Mouse (Mus musculus) neural tube, embryonic 12.5 days (tissue): Measurements from ENCODE around the gene Sgce. TPM values are rescaled to one million over a fixed set of nuclear protein-coding genes. Genes with fewer than 3 reads are reported as not detected.
A peak's percentile ranks its signal among the peaks of the same experiment; 100 is the strongest.

Experiments used
- ATAC-seq: fragments of 200-750 bp; cut with Nextera tagmentation; 2 replicates; pipeline ENCODE4 v1.8.0; 2017; ENCODE audit warnings: low read depth, mild to moderate bottlenecking, moderate TSS enrichment, moderate library complexity; ENCODE audit not compliant: low FRiP score
- H3K27ac ChIP-seq: fragments of 300-500 bp; sonication (generic); 2 replicates; pipeline ENCODE4 v1.5.1; 2016
- H3K27me3 ChIP-seq: fragments of 300-500 bp; sonication (generic); replicated peaks from 2 replicates; pipeline ENCODE4 v1.6.1; 2016; ENCODE audit warnings: mild to moderate bottlenecking
- H3K36me3 ChIP-seq: fragments of 300-500 bp; sonication (generic); 2 replicates; pipeline ENCODE4 v1.6.1; 2016; ENCODE audit warnings: mild to moderate bottlenecking
- H3K4me1 ChIP-seq: fragments of 300-500 bp; sonication (generic); 2 replicates; pipeline ENCODE4 v1.6.1; 2016
- H3K4me2 ChIP-seq: fragments of 300-500 bp; sonication (generic); replicated peaks from 2 replicates; pipeline ENCODE4 v1.6.1; 2016; ENCODE audit warnings: mild to moderate bottlenecking
- H3K4me3 ChIP-seq: fragments of 300-500 bp; sonication (generic); 2 replicates; pipeline ENCODE4 v1.5.1; 2016
- H3K9ac ChIP-seq: fragments of 300-500 bp; sonication (generic); 2 replicates; pipeline ENCODE4 v1.6.1; 2016; ENCODE audit warnings: mild to moderate bottlenecking
- H3K9me3 ChIP-seq: fragments of 300-500 bp; sonication (generic); 2 replicates; pipeline ENCODE4 v1.6.1; 2016; ENCODE audit warnings: mild to moderate bottlenecking
- WGBS: fragments of 180-500 bp; shearing (Covaris S2); methylation state at CpG from one replicate; pipeline ENCODE4 v1.1.7; 2016; 5-methylcytosine and 5-hydroxymethylcytosine counted together
- polyA plus RNA-seq: library from polyadenylated mRNA; unstranded; fragments of >200 nt; fragmentation: Nextera tagmentation; extraction: Ambion mirVana; gene quantifications from 2 replicates; pipeline ENCODE4 v1.2.1, GENCODE M21; 2016

The Sgce gene
- polyA plus RNA-seq, 1 experiment from 2014 or later: 61.9 TPM

GRCm38 (mm10) chr6:4740511-4740910 lies 6.5 kb downstream of the Sgce start:
- no peak overlapping the region for H3K4me2 ChIP-seq
- H3K27me3 ChIP-seq: no peaks in the 10 kb centered on the region
- WGBS: 26% methylated on average over 6 of the region's 6 CpGs
- H3K9me3 ChIP-seq: no peaks in the 10 kb centered on the region
- H3K4me1 ChIP-seq: peaks cover 38% of the 10 kb centered on the region
- no peaks in the 10 kb centered on the region for H3K36me3 ChIP-seq
- H3K9ac ChIP-seq: no peak overlapping the region
- H3K4me3 ChIP-seq: no peak overlapping the region
- H3K27ac ChIP-seq: no peak overlapping the region
- ATAC-seq: no peak

GRCm38 (mm10) chr6:4739522-4740355 lies 7.3 kb downstream of the Sgce start:
- H3K9me3 ChIP-seq: no peaks in the 10 kb centered on the region
- peaks cover 38% of the 10 kb centered on the region for H3K4me1 ChIP-seq
- 5% methylated on average over 13 of the region's 13 CpGs for WGBS
- H3K9ac ChIP-seq: no peak overlapping the region
- H3K36me3 ChIP-seq: no peaks in the 10 kb centered on the region
- H3K4me3 ChIP-seq: no peak overlapping the region
- H3K27ac ChIP-seq: no peak overlapping the region
- H3K4me2 ChIP-seq: peak overlapping the region; percentile 38
- H3K27me3 ChIP-seq: no peaks in the 10 kb centered on the region
- no peak for ATAC-seq

DNA sequence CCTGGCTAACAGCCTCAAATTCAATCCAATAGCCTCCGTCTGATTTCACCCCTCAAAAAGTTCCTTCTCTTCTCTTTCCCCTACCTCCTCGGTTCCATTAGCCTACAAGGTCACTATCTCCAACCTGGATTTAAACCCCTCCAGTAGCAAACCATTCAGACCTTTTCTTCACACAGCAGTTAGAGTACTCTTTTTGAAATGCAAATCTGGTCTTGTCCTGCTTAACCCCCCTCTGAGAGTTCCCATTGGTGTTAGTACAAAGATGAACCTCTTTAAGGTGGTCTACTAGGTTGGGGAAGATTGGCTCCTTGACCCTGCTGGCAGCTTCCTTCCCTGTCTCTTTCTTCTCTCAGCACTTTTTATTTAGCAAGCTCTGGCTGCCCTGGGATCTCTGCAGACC lies 8.3 kb downstream of the Sgce start:
- ATAC-seq: no peak
- Histone ChIP-seq H3K4me3 (no peak overlapping the region), H3K27me3 (no peaks in the 10 kb centered on the region), H3K9me3 (no peaks in the 10 kb centered on the region), H3K36me3 (no peaks in the 10 kb centered on the region), H3K4me1 (peaks cover 38% of the 10 kb centered on the region), H3K4me2 (peak overlapping the region; percentile 26; the same call in 1 of the 2 replicates), H3K9ac (no peak overlapping the region), H3K27ac (no peak overlapping the region)
- WGBS: 6% methylated on average over 2 of the region's 2 CpGs

DNA sequence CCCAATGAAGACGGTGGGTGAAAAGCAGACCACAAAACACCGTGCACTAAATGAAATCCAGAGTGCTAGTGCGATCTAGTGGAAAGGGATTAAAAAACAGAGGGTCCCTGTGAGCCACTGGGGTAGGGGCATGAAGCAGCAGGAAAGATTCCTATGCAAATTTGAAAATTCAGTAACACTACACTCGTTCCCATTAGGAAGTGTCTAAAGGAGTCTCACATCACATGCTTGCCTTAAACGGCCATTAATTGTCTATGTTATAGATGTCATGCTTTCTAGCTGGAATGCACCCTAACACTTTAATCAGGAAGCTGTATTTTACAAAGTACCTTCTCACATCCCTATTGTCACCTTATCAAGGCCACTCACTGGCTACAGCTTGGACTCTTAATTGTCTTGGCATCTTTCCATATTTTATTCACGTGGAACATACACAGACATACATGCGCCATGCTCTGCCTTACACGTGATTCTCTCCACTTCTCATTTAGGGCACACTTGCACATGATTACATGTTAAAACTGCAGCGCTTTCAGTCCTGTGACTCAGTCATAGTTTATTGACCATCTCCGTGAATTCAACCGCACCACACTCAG lies 8.9 kb downstream of the Sgce start:
- Histone ChIP-seq H3K36me3 (no peaks in the 10 kb centered on the region), H3K27ac (no peak overlapping the region), H3K9ac (no peak overlapping the region), H3K27me3 (no peaks in the 10 kb centered on the region), H3K9me3 (no peaks in the 10 kb centered on the region), H3K4me3 (no peak overlapping the region), H3K4me1 (peaks cover 38% of the 10 kb centered on the region), H3K4me2 (peak overlapping the region; percentile 26; the same call in 1 of the 2 replicates)
- WGBS: 27% methylated on average over 11 of the region's 11 CpGs
- ATAC-seq: peak; percentile 22; the same call in 1 of the 2 replicates

GRCm38 (mm10) chr6:4736372-4736771 lies 10.6 kb downstream of the Sgce start:
- Histone ChIP-seq H3K27me3 (no peaks in the 10 kb centered on the region), H3K36me3 (no peaks in the 10 kb centered on the region), H3K4me2 (no peak overlapping the region), H3K9me3 (no peaks in the 10 kb centered on the region), H3K27ac (no peak overlapping the region), H3K4me3 (no peak overlapping the region), H3K4me1 (peaks cover 41% of the 10 kb centered on the region), H3K9ac (no peak overlapping the region)
- no peak for ATAC-seq
- WGBS: 86% methylated on average over 9 of the region's 9 CpGs

DNA sequence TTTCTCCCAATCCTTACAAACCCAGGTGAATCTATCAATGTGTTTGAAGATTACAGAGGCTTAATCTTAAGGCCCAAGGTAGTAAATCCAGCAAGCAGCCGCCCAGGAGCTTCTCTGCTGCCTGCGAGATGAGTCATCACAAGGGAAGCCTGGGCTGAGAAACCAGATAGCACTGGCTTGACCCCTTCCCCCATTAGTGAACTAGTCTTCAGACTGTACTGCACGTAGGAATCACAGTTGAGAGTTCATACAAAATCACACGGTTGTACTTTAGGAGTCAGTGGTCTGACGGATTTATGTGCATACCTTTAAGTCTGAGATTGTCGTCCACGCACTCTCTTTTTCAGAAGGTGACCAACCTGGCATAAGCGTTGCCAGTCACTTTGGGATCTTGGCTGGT lies 13.8 kb downstream of the Sgce start:
- H3K4me2 ChIP-seq: no peak overlapping the region
- no peak overlapping the region for H3K27ac ChIP-seq
- no peak overlapping the region for H3K4me3 ChIP-seq
- H3K4me1 ChIP-seq: peaks cover 16% of the 10 kb centered on the region
- no peaks in the 10 kb centered on the region for H3K9me3 ChIP-seq
- H3K9ac ChIP-seq: no peak overlapping the region
- H3K27me3 ChIP-seq: no peaks in the 10 kb centered on the region
- H3K36me3 ChIP-seq: no peaks in the 10 kb centered on the region
- ATAC-seq: no peak
- WGBS: 74% methylated on average over 8 of the region's 8 CpGs

DNA sequence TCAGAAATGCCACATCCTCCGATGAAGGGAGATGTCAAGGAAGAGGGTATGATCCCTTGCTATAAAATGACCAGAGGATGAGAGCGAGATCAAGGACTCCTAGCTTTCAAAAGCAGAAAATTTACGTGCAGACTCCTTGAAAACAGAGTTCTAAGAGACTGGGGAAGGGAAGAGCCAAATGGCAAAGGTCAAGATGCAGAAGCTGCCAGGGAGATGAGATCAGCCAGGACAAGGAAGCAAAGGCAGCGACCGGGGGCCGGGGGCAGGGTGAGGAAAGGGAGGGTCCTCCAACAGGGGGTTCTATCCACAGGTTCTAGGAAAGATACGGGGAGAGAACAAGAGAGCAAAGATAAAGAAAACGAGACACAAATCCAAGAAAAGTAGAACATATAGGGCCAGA lies 15.3 kb downstream of the Sgce start:
- H3K4me1 ChIP-seq: 0 out of 2 replicates have a peak, but pooled peaks cover 6% of the 10 kb centered on the region
- H3K27me3 ChIP-seq: no peaks in the 10 kb centered on the region
- H3K27ac ChIP-seq: no peak overlapping the region
- no peak overlapping the region for H3K9ac ChIP-seq
- no peak overlapping the region for H3K4me2 ChIP-seq
- 66% methylated on average over 8 of the region's 8 CpGs for WGBS
- no peaks in the 10 kb centered on the region for H3K36me3 ChIP-seq
- H3K4me3 ChIP-seq: no peak overlapping the region
- ATAC-seq: no peak
- no peaks in the 10 kb centered on the region for H3K9me3 ChIP-seq

DNA sequence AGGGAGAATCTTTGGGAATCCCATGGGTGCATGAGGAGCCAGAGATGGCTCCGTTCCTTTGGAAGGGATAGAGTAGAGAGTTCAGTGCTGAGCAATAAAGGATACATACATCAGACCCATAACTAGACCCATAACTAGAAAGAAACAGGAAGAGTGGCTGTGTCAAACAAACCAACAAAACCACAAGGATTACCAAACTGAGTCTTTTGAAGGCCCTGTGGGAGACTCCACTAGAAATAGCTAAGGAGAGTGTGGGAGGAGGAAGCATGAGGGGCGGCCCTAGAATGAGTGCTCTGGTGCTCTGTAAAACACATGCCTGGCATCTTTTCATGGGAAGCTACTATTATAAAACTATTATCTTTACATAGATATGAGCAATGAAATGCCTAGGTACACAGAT lies 18.7 kb downstream of the Sgce start:
- H3K9ac ChIP-seq: no peak overlapping the region
- H3K4me1 ChIP-seq: peaks cover 16% of the 10 kb centered on the region
- H3K4me2 ChIP-seq: no peak overlapping the region
- H3K27ac ChIP-seq: no peak overlapping the region
- ATAC-seq: no peak
- H3K36me3 ChIP-seq: no peaks in the 10 kb centered on the region
- H3K4me3 ChIP-seq: no peak overlapping the region
- no peaks in the 10 kb centered on the region for H3K27me3 ChIP-seq
- H3K9me3 ChIP-seq: no peaks in the 10 kb centered on the region
- WGBS: 90% methylated on average over 2 of the region's 2 CpGs

GRCm38 (mm10) chr6:4723998-4724757 lies 22.8 kb downstream of the Sgce start:
- H3K4me1 ChIP-seq: peaks cover 13% of the 10 kb centered on the region
- no peaks in the 10 kb centered on the region for H3K9me3 ChIP-seq
- H3K9ac ChIP-seq: no peak overlapping the region
- H3K4me2 ChIP-seq: peak overlapping the region; percentile 35
- no peak overlapping the region for H3K4me3 ChIP-seq
- H3K27me3 ChIP-seq: no peaks in the 10 kb centered on the region
- ATAC-seq: peak; percentile 78; the same call in 1 of the 2 replicates
- H3K36me3 ChIP-seq: no peaks in the 10 kb centered on the region
- H3K27ac ChIP-seq: no peak overlapping the region
- WGBS: 33% methylated on average over 15 of the region's 15 CpGs

DNA sequence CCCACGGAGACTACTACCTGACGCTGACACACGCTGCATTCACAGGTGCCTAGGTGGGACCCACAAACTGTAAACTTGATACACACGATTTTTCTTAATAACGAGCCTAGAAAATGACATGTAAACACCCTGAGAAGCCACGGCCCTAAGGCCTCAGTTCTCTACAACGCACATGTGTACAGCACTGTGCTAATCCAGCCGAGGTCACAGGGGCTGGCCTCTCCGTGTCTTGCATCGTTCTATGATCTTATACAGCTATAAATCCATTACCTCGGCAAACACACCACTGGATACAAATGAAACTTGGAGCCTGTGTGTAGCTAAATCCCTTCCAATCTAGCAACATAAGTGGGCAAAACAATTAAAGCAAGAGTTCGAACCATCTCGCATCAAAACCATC lies 24.3 kb downstream of the Sgce start:
- no peak overlapping the region for H3K27ac ChIP-seq
- 84% methylated on average over 13 of the region's 13 CpGs for WGBS

GRCm38 (mm10) chr6:4722142-4722541 lies 24.9 kb downstream of the Sgce start:
- Histone ChIP-seq H3K4me2 (no peak overlapping the region), H3K27ac (no peak overlapping the region), H3K27me3 (no peaks in the 10 kb centered on the region), H3K9me3 (no peaks in the 10 kb centered on the region), H3K4me3 (no peak overlapping the region), H3K36me3 (no peaks in the 10 kb centered on the region), H3K9ac (no peak overlapping the region), H3K4me1 (peaks cover 13% of the 10 kb centered on the region)
- 53% methylated on average over 6 of the region's 6 CpGs for WGBS
- no peak for ATAC-seq

More for the DNA sequence above, 24.3 kb downstream of the Sgce start:
- Histone ChIP-seq H3K9me3 (no peaks in the 10 kb centered on the region), H3K4me3 (no peak overlapping the region), H3K4me1 (peaks cover 13% of the 10 kb centered on the region), H3K36me3 (no peaks in the 10 kb centered on the region), H3K9ac (no peak overlapping the region), H3K4me2 (no peak overlapping the region), H3K27me3 (no peaks in the 10 kb centered on the region)
- no peak for ATAC-seq

- ATAC-seq: no peak
- H3K9me3 ChIP-seq: no peaks in the 10 kb centered on the region
- H3K4me1 ChIP-seq: no peaks in the 10 kb centered on the region
- no peak overlapping the region for H3K4me3 ChIP-seq
- no peaks in the 10 kb centered on the region for H3K36me3 ChIP-seq
- 85% methylated on average over 2 of the region's 2 CpGs for WGBS
- no peak overlapping the region for H3K9ac ChIP-seq
- H3K27me3 ChIP-seq: no peaks in the 10 kb centered on the region
- H3K27ac ChIP-seq: no peak overlapping the region
- no peak overlapping the region for H3K4me2 ChIP-seq
Measured at GRCm38 (mm10) chr6:4717344-4717743, 29.7 kb downstream of the Sgce start.
